Mouse (Mus musculus) embryonic facial prominence, embryonic 11.5 days (tissue): ENCODE data around the gene Stag2. TPM values are rescaled to one million over a fixed set of nuclear protein-coding genes. Genes with fewer than 3 reads are reported as not detected.
A peak's percentile ranks its signal among the peaks of the same experiment; 100 is the strongest.

ENCODE experiments used
- ATAC-seq: fragments of 200-750 bp; cut with Nextera tagmentation; replicated peaks from 2 replicates; pipeline ENCODE4 v1.8.0; 2017; ENCODE audit warnings: low read depth; ENCODE audit not compliant: insufficient number of reproducible peaks, low FRiP score, low TSS enrichment
- DNase-seq: peaks from one replicate; pipeline ENCODE4 v3.0.0-alpha.2; 2015; ENCODE audit warnings: low spot score
- H3K27ac ChIP-seq: fragments of 300-500 bp; sonication (generic); replicated peaks from 2 replicates; pipeline ENCODE4 v1.5.1; 2014; ENCODE audit warnings: mild to moderate bottlenecking, low read depth, low read length, control low read depth
- H3K27me3 ChIP-seq: fragments of 300-500 bp; sonication (generic); 2 replicates; pipeline ENCODE4 v1.6.1; 2014; ENCODE audit warnings: mild to moderate bottlenecking, low read length, moderate library complexity, mixed read lengths; ENCODE audit not compliant: control insufficient read depth, insufficient read depth
- H3K36me3 ChIP-seq: fragments of 300-500 bp; sonication (generic); replicated peaks from 2 replicates; pipeline ENCODE4 v1.6.1; 2014; ENCODE audit warnings: low read depth, mild to moderate bottlenecking, low read length, moderate library complexity, mixed read lengths; ENCODE audit not compliant: control insufficient read depth, insufficient read depth
- H3K4me1 ChIP-seq: fragments of 300-500 bp; sonication (generic); 2 replicates; pipeline ENCODE4 v1.6.1; 2014; ENCODE audit warnings: low read length, mixed read lengths; ENCODE audit not compliant: control insufficient read depth, insufficient read depth
- H3K4me2 ChIP-seq: fragments of 300-500 bp; sonication (generic); 2 replicates; pipeline ENCODE4 v1.6.1; 2014; ENCODE audit warnings: low read depth, mild to moderate bottlenecking, control low read depth, low read length, moderate library complexity
- H3K4me3 ChIP-seq: fragments of 300-500 bp; sonication (generic); 2 replicates; pipeline ENCODE4 v1.5.1; 2014; ENCODE audit warnings: low read depth, low read length, control low read depth
- H3K9ac ChIP-seq: fragments of 300-500 bp; sonication (generic); replicated peaks from 2 replicates; pipeline ENCODE4 v1.6.1; 2014; ENCODE audit warnings: mild to moderate bottlenecking, control low read depth, low read length
- H3K9me3 ChIP-seq: fragments of 300-500 bp; sonication (generic); replicated peaks from 2 replicates; pipeline ENCODE4 v1.6.1; 2016; ENCODE audit warnings: mild to moderate bottlenecking, low read length, inconsistent platforms, mixed read lengths; ENCODE audit not compliant: control insufficient read depth
- WGBS: fragments of 180-500 bp; shearing (Covaris S2); extraction: QIAGEN DNeasy Blood & Tissue Kit; methylation state at CpG from one replicate; pipeline ENCODE4 v1.1.7; 2014; 5-methylcytosine and 5-hydroxymethylcytosine counted together
- polyA plus RNA-seq: library from polyadenylated mRNA; unstranded; fragments of >200 nt; fragmentation: Nextera tagmentation; extraction: Ambion mirVana; gene quantifications from 2 replicates; pipeline ENCODE4 v1.2.1, GENCODE M21; 2014

The Stag2 gene
- 52.7 and 66.1 TPM in 2 replicates for polyA plus RNA-seq

- peak; percentile 89 for DNase-seq
- Histone ChIP-seq H3K9me3 (no peaks in the 10 kb centered on the region), H3K36me3 (no peaks in the 10 kb centered on the region), H3K4me2 (peak within 1 kb of the TSS; percentile 51), H3K4me1 (no peaks in the 10 kb centered on the region), H3K4me3 (peak within 1 kb of the TSS; percentile 62), H3K27ac (peak within 1 kb of the TSS; percentile 99), H3K27me3 (no peaks in the 10 kb centered on the region), H3K9ac (peak within 1 kb of the TSS; percentile 95)
- 11% methylated on average over 67 of the region's 76 CpGs for WGBS
- ATAC-seq: peak; percentile 81
Measured at GRCm38 (mm10) chrX:42148788-42149556, at the start of gene Stag2. TSS of gene Stag2 (plus strand) at chrX:42149317.

- Histone ChIP-seq H3K9me3 (no peaks in the 10 kb centered on the region), H3K4me2 (no peak overlapping the region), H3K4me3 (no peak overlapping the region), H3K36me3 (no peaks in the 10 kb centered on the region), H3K4me1 (no peaks in the 10 kb centered on the region), H3K27ac (no peak overlapping the region), H3K27me3 (no peaks in the 10 kb centered on the region), H3K9ac (no peak overlapping the region)
- 94% methylated on average over 6 of the region's 6 CpGs for WGBS
- DNase-seq: no peak
- no peak for ATAC-seq
Measured at GRCm38 (mm10) chrX:42107137-42107536, 42.0 kb upstream of the Stag2 start.

GRCm38 (mm10) chrX:42110585-42110984 lies 38.5 kb upstream of the Stag2 start:
- H3K4me1 ChIP-seq: no peaks in the 10 kb centered on the region
- no peak for ATAC-seq
- no peak for DNase-seq
- H3K27me3 ChIP-seq: no peaks in the 10 kb centered on the region
- H3K4me2 ChIP-seq: no peak overlapping the region
- H3K36me3 ChIP-seq: no peaks in the 10 kb centered on the region
- no peak overlapping the region for H3K9ac ChIP-seq
- H3K4me3 ChIP-seq: no peak overlapping the region
- WGBS: 83% methylated on average over 1 of the region's 1 CpGs
- no peak overlapping the region for H3K27ac ChIP-seq
- no peaks in the 10 kb centered on the region for H3K9me3 ChIP-seq

- no peak for ATAC-seq
- DNase-seq: no peak
- Histone ChIP-seq H3K27me3 (no peaks in the 10 kb centered on the region), H3K4me3 (no peak overlapping the region), H3K9ac (no peak overlapping the region), H3K4me1 (no peaks in the 10 kb centered on the region), H3K4me2 (no peak overlapping the region), H3K9me3 (no peaks in the 10 kb centered on the region), H3K27ac (no peak overlapping the region), H3K36me3 (no peaks in the 10 kb centered on the region)
- WGBS: 82% methylated on average over 6 of the region's 6 CpGs
Measured at GRCm38 (mm10) chrX:42119442-42120048, 29.6 kb upstream of the Stag2 start.

- Histone ChIP-seq H3K4me3 (no peak overlapping the region), H3K9ac (no peak overlapping the region), H3K4me2 (no peak overlapping the region), H3K36me3 (no peaks in the 10 kb centered on the region), H3K27ac (no peak overlapping the region), H3K9me3 (no peaks in the 10 kb centered on the region), H3K4me1 (no peaks in the 10 kb centered on the region), H3K27me3 (no peaks in the 10 kb centered on the region)
- ATAC-seq: no peak
- no peak for DNase-seq
- 78% methylated on average over 5 of the region's 5 CpGs for WGBS
Measured at GRCm38 (mm10) chrX:42124963-42125697, 24.0 kb upstream of the Stag2 start.

GRCm38 (mm10) chrX:42139882-42140281 lies 9.2 kb upstream of the Stag2 start:
- Histone ChIP-seq H3K9me3 (no peaks in the 10 kb centered on the region), H3K36me3 (no peaks in the 10 kb centered on the region), H3K27ac (no peak overlapping the region), H3K9ac (no peak overlapping the region), H3K4me1 (no peaks in the 10 kb centered on the region), H3K27me3 (no peaks in the 10 kb centered on the region), H3K4me2 (no peak overlapping the region), H3K4me3 (no peak overlapping the region)
- WGBS: 69% methylated on average over 9 of the region's 9 CpGs
- DNase-seq: no peak
- ATAC-seq: no peak

GRCm38 (mm10) chrX:42142620-42143019 lies 6.5 kb upstream of the Stag2 start:
- ATAC-seq (no peak), DNase-seq (no peak)
- Histone ChIP-seq H3K27me3 (no peaks in the 10 kb centered on the region), H3K4me2 (no peak overlapping the region), H3K4me3 (no peak overlapping the region), H3K9ac (no peak overlapping the region), H3K27ac (no peak overlapping the region), H3K36me3 (no peaks in the 10 kb centered on the region), H3K9me3 (no peaks in the 10 kb centered on the region), H3K4me1 (no peaks in the 10 kb centered on the region)
- WGBS: 69% methylated on average over 3 of the region's 3 CpGs

- no peaks in the 10 kb centered on the region for H3K27me3 ChIP-seq
- H3K9me3 ChIP-seq: no peaks in the 10 kb centered on the region
- no peaks in the 10 kb centered on the region for H3K36me3 ChIP-seq
- 86% methylated on average over 4 of the region's 4 CpGs for WGBS
- H3K4me1 ChIP-seq: no peaks in the 10 kb centered on the region
- H3K27ac ChIP-seq: no peak overlapping the region
- H3K4me3 ChIP-seq: no peak overlapping the region
- H3K4me2 ChIP-seq: no peak overlapping the region
- no peak overlapping the region for H3K9ac ChIP-seq
- no peak for DNase-seq
- no peak for ATAC-seq
Measured at GRCm38 (mm10) chrX:42143991-42144390, 5.1 kb upstream of the Stag2 start.
